Mouse (Mus musculus) CD4-positive, CD25-positive, alpha-beta regulatory T cell (primary cell): ENCODE measurements around the gene Galnt13. TPM values are rescaled to one million over a fixed set of nuclear protein-coding genes. Genes with fewer than 3 reads are reported as not detected.

Experiments used
- polyA plus RNA-seq: library from polyadenylated mRNA; unstranded; fragments of 100-300 nt; shearing (Covaris generic); gene quantifications from one replicate; pipeline ENCODE4 v1.2.1, GENCODE M21; 2017

The Galnt13 gene
- polyA plus RNA-seq = 0.05 TPM

DNA sequence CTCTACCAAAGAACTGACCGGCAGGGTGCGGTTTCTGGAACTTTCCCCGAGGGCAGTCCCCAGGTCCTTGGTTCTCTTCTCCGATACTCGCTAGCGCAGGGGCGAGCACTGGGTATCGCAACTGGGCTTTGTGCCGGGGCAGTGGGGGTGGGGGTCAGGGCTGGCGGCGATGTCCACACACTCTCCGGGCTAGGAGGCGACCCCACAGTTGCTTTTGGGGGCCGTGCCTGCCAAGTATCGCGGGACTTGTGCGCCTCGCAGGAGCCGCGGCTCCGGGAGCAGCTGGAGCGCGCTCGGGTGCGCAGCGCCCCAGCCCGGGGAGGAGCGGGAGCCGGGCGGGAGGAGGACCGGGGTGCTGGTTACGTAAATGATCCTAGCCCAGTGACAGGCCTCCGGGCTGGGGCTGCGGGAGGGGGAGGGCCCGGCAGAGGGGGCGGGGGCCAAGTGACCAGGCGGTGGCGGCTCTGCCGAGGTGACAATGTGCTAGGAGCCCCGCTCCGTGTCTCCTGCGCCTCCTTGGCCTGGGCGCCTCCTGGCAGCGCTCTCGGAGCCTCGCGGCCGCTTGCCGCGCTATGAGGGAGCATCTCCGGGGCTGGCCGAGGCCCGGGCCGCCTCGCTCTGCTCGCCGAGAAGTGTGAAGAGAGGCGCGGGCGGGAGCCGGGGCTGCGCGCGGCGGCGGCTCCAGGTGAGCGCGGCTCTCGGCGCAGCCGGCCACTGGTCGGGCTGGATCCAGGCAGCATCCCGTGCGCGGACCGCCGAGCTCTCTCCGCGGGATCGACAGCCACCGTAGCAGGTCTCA, at the start of gene Galnt13:
TSS of gene Galnt13 (plus strand) at position 381 of the 799 bp plus-strand sequence.

